In genomic region chr1:191323381-191323780, GRCm38 (mm10) we compare ENCODE assay signal across 20 mouse cellular contexts.
"Had no signal": no experiment of that assay in that cellular context is flagged by ENCODE, and none has a peak within 500 bp of the region (broad histone marks: within the 10 kb centered on the region; RNA-seq: fewer than 3 reads in every experiment).

No protein-coding gene starts in this region.

- H3K9me3 ChIP-seq: liver, embryonic 13.5 days; liver, embryonic 15.5 days; lung, embryonic 15.5 days; midbrain, embryonic 12.5 days; neural tube, embryonic 13.5 days; neural tube, embryonic 15.5 days had no signal

- H3K27ac ChIP-seq: liver, embryonic 13.5 days; liver, embryonic 15.5 days; lung, embryonic 15.5 days; macrophage; midbrain, embryonic 12.5 days; neural tube, embryonic 13.5 days; neural tube, embryonic 15.5 days had no signal

- DNase-seq: liver, embryonic 13.5 days; liver, postnatal 0 days; lung, adult 2 months; lung, postnatal 14 days; lung, postnatal 36 days; midbrain, embryonic 14.5 days; right cerebral cortex, postnatal 14 days; thymus, adult 18-20 months; thymus, postnatal 25 days; thymus, postnatal 4 days had no signal

- H3K36me3 ChIP-seq: liver, embryonic 15.5 days; lung, embryonic 15.5 days; neural tube, embryonic 15.5 days had no signal

- ATAC-seq: liver, postnatal 0 days; lung, postnatal 0 days; midbrain, embryonic 16.5 days had no signal

- H3K4me3 ChIP-seq: liver, embryonic 13.5 days; liver, embryonic 15.5 days; lung, embryonic 15.5 days; megakaryocyte, embryonic 14.5 days; midbrain, embryonic 12.5 days; myocyte; neural tube, embryonic 13.5 days; neural tube, embryonic 15.5 days had no signal

- H3K27me3 ChIP-seq: liver, embryonic 13.5 days; liver, embryonic 15.5 days; lung, embryonic 15.5 days; midbrain, embryonic 12.5 days; neural tube, embryonic 13.5 days; neural tube, embryonic 15.5 days had no signal
